Mouse (Mus musculus) cerebellum, postnatal 36 days (tissue): Measurements from ENCODE around the gene Ccl1.

ENCODE experiments used
- DNase-seq, 2 experiments: peaks; one replicate each; pipeline ENCODE4 v3.0.0; 2021 to 2022; ENCODE audit warnings: mixed read lengths in 2 of 2

The Ccl1 gene

DNA sequence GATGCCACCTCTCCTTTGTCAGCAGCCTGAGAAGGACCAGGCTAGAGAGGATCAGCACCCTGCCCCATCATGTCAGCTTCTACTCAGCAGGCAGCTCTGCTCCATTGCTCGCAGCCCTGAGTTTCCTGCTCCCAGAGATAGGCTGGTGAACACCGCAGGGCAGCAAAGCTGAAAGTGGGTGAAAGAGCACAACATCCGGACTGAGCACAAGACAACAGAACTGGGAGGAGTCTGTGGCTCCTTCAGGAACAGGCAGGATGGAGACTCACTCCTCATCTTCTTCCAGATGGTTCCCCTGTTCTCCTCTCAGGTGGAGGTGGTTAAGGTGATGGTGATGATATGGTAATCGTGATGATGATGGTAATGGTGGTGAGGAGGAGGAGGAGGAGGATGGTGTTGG lies at the start of gene Ccl1:
Gene Ccl1 (minus strand): TSS at position 101 of the 400 bp plus-strand sequence.
- no peak for DNase-seq

DNA sequence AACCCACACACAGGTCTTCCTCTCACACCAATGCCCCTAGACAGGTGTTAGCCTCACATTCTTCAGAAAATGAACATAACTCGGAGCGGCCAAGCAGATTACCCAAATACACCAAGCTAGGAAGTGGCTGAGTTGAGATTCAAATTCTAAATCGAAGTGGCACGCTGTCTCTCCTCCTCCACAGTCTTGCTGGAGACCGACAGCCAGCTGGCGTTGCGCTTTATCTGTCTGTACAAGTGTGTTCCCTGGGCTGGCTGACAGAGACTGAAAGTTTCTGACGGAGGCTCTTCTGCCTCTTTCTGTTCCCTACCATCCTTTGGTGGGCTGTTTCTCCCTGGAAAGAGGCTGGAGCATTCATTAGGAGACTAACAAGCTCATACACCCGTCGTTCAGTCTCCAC lies 45.5 kb upstream of the Ccl1 start:
- DNase-seq: no peak

DNA sequence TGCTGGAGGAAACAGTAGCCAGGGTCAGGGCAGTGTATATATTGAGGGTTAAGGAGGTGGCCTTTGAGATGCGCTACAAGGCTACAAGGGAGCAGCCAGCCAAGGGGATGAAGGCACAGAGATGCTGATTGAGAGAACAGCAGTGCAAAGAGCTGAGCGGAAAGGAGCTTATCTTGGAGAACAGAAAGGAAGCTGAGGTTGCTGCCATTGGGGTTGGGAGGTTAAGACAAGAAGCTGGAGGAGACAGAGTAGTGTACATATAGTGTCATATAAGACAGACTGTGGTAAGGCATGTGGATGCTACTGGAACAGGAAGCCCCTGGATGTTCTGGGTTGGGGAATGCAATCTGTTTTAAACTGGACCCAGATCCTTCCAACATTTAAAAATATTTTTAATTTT lies 35.4 kb upstream of the Ccl1 start:
- no peak for DNase-seq

DNA sequence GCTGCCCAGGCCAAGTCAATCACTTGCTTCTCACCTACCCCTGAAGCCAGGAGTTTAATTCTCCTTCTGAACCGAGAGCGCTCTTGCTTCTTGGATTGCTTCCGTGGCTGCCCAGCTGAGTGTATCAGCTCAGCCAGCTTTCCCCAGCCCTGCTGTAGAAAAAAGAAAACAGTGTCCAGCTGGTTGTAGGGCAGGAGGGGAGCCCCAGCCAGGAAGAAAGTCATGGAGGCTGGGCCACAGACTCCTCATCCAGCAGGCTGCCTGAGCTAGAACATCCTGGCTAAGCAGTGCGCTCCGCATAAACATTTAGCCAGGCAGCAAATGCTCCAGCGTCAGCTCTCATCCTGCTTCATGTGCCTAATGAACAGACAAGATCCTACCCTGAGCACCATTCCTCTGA lies 34.9 kb upstream of the Ccl1 start:
- DNase-seq: no peak

DNA sequence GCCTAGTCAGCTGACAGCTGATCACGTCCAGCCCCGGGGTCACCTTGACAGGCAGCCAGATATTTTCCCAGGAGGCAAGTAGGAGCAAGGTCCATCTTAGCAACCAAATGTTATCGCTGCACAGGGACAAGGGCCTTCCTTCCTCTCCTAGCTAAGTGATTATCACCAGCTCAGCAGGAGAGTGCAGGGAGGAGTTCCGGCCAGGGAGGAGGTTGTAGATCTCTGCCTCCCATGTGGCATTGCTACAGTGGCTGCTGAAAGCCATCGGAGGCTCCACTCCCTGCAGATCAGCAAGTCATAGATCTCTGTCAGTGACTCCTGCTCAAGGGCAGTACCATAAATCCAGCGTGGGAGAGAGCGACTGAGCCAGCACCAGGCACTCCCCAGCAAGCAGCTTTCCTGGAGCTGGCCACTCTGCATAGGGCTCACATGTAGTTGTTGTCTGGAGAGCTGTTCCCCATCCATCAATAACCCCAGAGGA lies 34.5 kb upstream of the Ccl1 start:
- peak in 1 of 2 experiments; percentile 3 for DNase-seq

DNA sequence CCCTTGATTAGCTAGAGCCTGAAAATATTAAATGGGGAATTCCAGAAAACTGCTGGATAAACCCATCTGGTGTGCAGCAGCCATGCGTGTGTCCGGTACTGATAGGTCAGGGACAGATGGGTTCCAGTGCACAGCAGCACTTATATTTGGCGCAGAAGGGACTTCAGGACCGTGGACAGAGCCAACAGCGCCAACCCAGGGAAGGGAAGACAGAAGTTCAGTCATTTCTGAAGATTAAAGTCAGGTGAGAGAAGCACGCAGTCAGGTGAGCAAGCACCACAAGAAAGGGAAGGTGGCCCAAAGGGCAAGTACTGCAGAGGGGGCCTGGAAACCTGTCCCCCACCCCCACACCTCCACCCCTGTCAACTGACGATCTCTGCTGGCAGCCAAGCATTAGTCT lies 7.7 kb upstream of the Ccl1 start:
- no peak for DNase-seq

DNA sequence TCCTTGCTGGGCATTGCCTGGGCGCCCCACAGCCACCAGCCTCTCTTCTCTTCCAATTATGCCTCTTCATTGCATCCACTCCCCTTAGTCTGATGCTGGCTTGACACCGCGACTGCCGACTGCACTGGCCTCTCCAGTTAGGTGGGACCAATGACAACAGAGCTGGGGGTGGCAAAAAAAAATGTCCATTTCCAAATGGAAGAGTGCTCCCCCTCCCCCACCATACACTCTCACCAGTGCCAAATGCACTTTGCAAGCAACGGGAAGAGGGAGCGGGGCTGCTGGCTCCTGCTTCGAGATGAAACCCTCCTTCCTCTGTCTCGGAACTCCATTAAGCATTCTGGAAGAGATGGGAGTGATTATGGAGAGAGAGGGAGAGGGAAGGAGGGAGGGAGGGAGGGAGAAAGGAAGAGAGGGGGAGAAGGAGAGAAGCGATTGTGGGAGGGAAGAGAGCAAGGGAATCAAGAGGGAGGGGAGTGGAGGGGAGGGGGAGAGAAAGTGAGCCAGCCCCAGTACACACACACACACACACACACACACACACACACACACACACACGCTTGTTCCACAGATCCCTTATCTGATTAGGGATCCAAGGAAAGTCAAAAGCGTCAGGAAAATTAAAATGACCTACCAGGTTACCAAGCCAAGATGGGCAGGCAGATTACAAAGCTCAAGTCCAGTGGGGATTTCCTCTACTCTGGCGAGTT lies 5.0 kb upstream of the Ccl1 start:
- no peak for DNase-seq

DNA sequence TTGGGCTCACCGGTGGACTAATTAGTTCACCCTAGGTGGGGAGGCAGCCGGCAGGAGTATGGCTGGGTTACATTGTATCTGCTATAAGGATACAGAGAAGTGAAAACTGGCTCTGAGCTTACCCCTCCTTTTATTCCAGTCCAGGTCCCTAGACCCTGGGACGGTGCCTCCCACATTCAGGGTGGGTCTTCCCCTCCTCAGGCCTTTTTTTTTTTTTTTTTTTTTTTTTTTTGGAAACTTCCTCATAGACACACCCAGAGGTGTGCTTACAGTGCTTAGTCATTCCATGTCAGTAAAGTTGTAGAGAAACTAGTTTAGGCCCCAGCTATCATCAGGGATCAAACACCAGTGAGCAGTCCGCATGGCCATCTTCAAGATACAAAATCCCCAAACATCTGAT lies 7.6 kb downstream of the Ccl1 start:
- DNase-seq: no peak

DNA sequence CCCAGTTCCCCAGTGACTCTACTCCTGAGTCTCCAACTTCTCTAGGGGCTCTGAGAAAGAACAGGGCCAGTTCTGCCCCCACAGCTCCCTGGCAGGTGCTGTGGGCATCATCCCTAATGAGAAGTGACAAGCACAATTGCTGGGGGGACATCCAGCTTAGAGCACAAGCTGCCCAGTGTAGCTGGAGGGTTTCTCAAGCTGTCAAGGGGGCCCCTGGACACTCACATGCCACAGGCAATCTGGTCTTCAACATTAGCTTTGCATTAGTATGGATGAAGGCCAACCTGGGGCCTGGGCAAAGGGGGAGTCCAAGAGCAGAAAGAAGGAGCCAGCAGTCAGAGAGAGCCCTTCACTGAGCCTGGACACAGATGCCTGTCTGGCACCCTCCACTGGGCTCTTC lies 14.6 kb downstream of the Ccl1 start:
- DNase-seq: no peak

DNA sequence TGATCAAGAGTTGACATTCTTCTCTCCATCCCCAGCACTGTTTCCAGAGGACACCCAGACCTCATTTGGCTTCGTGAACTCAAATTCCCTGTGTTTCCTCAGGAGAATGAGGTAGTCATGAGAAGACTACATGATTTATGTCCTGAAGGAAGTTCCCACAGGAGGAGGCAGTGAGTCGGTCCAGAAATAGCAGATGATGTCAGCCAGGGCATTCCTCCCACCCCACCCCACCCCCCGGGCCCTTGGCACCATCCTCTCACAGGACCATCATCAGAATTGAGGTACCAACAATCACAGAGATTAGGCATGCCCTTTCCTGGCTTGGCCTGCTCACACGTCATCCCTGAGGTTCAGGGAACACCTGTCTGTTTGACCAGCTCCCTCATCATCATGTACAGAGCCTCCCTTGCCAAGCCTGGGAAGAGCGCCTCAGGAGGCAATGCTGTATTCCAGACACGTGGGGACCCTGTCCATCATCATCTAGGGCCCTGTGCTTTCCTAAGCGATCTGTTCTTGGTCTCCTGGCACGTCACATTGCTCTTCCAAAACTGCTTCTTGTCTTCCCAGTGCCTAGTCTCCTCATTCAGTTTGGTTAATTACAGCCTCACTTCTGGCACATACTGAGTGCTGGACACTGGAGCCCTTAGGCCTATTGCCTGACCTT lies 31.2 kb downstream of the Ccl1 start:
- no peak for DNase-seq

DNA sequence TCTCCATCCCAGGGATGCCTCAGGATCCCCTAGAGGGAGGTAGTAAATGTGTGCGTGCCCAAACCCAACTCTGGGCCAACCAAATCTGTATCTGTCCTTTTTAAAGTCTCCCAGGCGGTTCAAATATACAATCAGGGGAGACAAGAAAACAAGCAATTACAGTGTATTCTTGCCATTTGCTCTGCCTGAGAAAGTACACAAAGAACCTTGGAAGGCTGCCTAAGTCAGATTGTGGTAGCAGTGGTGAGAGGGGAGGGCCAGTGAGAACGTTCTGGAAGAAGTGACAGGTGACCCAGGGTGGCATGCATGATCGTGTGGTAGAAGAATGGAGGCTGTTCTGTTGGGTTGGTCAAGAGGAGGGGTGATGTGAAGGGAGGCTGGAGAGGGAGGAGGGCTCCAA lies 46.4 kb downstream of the Ccl1 start:
- DNase-seq: no peak

DNA sequence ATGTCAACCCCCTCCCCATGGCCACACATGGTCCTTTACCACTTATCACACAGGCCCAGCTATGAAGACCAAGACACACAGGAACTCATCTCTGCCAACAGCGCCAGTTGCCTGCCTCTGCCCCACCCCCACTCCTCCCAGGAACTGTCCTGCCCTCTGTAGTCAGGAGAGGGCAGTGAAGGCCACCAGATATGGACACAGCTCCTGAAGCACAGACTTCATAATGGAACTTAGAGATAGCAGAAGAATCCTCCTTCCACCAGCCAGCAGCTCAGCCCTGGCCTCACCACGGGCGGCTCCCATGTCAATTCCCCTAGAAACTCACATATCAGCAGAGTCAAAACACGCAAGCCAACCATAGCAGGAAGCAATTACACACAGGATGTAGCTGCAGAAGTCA lies 49.9 kb downstream of the Ccl1 start:
- DNase-seq: peak; percentile 63 to 72

DNA sequence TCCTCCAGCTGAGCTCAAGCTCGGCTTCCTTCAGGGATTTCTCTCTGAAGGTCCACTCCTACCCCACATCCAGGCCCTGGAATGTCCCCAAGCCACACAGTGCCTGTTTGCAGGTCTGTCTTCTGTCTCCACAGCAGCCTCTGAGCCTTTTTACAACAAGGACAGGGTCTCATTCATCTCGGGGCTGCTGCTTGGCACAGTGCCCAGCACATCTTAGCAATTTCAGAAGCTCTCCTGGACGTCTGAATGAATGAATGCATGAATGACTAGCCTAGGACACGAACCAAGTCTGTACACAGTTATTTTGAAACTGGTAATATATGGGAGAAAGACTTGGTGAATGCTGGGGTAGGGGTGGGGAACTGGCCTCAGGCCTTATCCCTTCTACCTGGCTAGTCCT lies 52.1 kb downstream of the Ccl1 start:
- DNase-seq: no peak

DNA sequence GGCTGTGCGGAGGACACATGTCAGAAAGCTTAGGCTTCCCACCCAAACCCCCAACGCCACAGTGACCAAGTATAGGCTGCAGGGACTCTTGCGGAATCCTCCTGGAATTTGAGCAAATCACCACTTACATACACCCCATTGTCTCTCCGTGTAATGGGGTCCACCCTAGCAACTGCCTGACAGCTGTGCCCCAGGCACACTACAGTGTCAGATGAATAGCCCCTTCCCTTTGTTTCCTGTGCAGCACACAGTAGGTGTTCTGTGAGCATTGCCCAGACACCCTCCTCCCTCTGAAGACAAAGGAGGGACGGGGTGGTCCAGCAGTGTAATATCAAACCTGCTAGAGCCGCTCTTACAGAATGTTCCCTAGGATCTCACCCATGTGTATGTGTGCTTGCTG lies 54.2 kb downstream of the Ccl1 start:
- DNase-seq: no peak

DNA sequence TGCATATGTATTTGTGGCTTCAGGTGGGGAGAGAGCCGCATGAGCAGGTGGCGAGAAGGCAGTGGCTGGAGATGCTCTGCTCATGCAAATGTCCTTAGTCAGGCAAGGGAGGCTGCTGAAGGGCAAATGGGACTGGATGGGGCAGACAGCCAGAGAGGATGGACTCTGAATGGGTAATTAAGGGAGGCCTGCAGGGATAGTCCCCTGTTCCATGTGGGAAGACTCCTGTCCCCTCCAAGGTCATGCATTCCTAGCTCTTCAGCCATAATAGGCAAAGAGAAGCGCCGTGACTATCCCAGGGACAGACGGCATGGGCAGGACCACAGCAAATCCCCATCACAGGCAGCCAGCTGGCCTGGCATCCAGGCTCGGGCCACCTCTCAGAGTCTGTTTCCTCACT lies 55.5 kb downstream of the Ccl1 start:
- no peak for DNase-seq

DNA sequence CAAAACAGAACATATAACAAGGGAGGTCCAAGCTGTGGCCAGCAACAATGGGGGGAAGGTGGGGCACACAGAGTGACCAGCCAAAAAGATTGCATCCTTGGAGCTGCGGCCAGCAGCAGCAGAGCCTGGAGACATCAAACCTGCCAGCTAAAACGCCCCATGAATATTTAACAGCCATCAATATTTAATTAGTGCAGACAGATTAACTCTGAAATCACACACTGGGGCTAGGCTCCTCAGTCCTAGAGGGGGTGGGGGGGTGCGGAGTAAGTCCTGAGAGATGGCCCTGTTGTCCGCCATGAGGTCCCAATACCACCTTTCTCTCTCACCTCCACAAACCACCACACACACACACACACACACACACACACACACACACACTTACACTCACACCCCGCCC lies 68.1 kb downstream of the Ccl1 start:
- no peak for DNase-seq

DNA sequence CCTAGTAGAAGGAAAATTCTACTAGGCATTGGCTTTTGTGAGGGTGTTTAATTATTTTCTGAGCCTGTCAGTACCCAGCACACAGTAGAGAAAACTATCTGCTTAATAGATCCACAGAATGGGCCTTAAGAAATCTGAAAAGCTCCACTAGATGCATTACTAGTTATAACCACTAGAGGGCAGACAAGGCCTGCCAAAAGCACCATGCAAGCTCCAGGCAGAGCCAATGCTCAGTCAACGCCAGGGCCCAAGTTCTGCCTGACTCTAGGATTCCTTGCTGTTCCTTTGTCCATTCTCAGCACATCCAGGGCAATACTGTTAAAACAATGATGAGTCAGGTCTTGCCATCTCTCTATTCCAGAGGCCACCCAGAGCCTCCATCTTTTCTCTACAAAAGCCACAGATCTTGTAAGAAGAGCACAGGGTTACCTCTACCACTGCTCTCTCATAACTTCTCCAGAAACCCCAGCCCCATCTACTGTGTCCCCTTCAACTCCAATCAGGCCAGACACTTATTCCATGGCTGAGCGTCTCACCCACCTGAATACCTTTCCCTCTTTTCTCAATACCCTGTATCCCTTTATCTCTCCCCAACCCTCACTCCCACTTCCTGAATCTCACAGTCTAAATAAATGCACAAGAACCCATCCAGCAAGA lies 69.8 kb downstream of the Ccl1 start:
- peak; percentile 32 to 40 for DNase-seq

DNA sequence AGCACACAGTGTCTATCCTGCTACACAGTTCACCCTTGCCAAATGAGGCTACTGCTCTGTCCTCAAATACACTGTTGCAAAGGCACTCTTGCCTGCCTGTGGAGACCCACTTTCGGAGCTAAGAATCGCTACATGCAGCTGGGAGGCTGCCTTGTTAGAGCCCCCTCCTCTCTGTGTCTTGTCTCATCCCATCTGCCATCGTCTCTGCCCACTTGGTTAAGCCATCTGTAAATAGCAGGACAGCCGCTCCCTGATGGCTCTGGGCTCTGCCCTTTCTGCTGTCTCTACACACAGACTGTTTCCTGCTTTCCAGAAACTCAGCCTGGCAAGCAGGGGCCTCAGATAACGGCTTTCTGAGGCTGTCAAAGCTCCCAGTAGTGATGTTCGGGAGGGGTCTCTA lies 71.5 kb downstream of the Ccl1 start:
- no peak for DNase-seq

DNA sequence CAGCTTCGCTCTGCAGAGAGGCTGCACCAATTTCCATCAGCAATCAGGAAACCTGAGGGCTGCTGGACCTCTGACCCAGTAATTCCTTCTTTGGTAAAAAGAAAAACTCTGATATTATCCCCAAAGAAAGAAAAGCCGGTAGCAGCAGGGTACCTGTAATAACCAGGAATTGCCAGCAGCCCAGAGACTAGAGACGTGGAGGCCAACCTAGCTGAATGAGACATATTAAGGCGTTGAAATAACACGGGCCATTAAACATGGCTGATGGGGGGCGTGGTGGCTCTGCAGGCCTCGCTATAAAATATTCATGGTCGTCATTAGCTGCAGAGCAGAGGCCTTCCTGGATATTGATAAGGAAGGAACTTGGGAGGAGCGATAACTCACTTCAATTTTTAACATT lies 78.5 kb downstream of the Ccl1 start:
- no peak for DNase-seq

DNA sequence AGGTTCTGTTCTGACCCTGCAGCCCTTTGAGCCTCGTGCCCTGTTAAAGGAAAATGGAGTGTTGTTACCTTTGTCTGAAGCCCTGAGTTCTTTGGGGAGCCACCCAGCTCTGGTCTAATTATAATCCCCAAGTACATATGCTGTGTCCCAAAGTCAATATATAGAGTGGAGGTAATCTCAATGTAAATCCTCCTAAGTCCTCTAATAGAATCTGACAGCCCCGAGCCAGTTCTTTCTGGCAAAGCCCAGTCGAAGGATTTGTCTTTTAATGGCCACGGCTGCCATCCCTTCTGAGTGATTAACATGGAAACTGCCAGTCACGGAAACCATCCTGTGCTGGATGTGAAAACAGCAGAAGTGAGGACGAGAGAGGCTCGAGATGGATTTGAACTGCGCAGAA lies 79.6 kb downstream of the Ccl1 start:
- no peak for DNase-seq

DNA sequence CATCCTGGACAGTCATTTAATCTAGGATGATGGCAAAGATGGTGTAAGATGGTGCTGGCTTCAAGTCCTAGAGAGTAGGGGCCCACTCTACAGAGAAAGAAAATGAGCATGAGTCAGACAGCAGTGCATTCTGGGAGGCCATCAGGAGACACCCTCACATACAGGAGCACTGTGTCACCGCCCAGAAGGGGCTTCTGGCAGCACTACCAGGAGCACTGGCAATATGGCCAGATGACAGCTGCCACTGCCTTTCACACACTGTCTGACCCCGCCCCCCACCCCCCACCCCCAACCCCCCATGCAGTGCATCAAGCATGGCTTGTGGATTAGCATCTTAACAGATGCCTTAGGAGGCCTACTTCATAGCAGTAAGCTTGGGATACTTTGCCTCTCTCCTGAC lies 89.0 kb downstream of the Ccl1 start:
- no peak for DNase-seq

DNA sequence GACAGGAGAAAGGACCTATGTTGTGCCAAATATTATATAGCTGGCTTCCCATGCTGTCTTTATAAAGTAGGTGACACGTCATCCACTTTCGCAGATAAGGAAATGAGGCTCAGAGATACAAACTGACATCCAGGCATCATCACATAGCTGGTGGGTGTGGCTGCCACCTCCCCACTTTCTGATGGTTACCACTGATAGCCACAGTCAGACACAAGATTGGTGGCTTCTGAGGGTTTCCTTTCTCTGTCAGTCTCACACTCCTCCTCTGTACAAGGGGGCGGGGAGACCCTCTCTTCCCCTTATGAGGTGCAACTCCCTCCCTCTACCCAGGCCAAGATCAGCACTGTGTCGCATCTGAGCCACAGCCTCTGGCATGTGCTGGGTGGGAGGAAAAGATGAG lies 91.1 kb downstream of the Ccl1 start:
- DNase-seq: no peak

DNA sequence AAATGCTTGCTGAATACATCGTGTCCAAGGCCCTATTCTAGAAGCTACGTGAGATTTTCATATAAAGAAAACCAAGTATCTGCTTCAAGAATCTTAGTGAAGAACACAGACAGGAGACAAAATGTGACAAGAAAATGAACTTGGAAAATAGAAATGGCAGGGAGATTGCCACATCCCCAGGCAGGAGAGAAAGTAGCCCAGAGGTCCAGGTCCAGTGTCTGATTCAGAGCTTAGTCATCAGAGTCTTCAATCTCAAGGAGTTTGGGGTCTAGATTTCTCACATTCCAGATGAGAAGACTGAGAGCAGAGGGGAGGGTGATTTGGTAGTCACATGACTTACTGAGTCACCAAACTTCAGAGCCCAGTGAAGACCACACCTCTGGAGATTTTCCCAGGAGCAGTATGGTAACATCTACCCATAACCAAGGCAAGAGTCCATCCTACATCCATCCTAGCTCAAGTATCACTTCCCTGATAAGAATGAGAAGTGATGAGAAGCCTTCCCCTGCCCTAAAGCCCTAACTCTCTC lies 98.5 kb downstream of the Ccl1 start:
- DNase-seq: no peak

DNA sequence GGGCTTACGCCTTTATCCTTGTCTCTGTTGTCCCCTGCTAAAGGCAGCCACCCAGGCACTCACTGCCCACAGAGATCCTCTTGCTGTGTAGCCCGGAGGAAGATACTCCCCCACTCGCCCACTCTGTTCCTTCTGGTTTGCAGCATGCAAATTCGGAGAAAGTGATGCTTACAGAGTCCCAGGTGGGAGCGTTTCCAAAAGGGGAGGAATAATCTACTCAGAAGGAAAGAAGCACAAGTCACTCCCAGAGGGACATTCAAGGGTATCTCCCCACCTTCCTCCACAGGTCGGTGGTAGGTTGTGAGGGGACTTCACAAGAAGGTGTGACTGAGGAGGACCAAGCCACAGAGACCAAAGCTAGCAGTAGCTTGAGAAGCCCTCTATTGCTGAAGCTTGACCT lies 100.3 kb downstream of the Ccl1 start:
- DNase-seq: no peak
